Mouse (Mus musculus) lung, adult 2 months (tissue): ENCODE data around the gene Arhgef19.

ENCODE experiments used
- CTCF ChIP-seq: fragments of 200-500 bp; IDR thresholded peaks from 2 replicates; pipeline ENCODE4 v1.5.1; 2011; ENCODE audit warnings: mild to moderate bottlenecking, low read length, control low read depth; ENCODE audit not compliant: insufficient read depth
- POLR2A ChIP-seq: fragments of 200-500 bp; IDR thresholded peaks from 2 replicates; pipeline ENCODE4 v1.6.1; 2011; ENCODE audit warnings: low read depth, mild to moderate bottlenecking, control low read depth, low read length, borderline replicate concordance; ENCODE audit errors: extremely low read depth

DNA sequence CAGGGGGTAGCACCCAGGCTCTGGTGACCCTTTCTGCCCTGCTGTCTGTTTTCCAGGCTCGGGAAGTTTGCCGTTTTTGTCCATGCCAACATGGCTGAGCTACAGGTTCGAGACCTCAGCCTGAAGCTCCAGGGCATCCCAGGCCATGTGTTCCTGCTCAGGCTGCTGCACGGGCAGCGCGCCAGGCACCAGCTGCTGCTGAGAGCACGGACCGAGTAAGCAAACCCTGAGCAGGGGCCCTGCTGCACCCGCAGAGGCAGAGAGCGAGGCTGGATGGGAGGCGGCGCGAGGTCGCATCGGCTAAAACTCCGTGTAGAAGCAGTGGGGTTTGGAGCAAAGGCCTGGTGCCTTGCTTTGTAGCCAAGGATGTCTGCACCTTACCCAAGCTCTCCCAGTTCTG, 14.9 kb downstream of the Arhgef19 start:
- no peak for TF ChIP-seq CTCF
- TF ChIP-seq POLR2A: no peak
